ENCODE assay signal across 8 mouse cellular contexts in the genomic region with DNA sequence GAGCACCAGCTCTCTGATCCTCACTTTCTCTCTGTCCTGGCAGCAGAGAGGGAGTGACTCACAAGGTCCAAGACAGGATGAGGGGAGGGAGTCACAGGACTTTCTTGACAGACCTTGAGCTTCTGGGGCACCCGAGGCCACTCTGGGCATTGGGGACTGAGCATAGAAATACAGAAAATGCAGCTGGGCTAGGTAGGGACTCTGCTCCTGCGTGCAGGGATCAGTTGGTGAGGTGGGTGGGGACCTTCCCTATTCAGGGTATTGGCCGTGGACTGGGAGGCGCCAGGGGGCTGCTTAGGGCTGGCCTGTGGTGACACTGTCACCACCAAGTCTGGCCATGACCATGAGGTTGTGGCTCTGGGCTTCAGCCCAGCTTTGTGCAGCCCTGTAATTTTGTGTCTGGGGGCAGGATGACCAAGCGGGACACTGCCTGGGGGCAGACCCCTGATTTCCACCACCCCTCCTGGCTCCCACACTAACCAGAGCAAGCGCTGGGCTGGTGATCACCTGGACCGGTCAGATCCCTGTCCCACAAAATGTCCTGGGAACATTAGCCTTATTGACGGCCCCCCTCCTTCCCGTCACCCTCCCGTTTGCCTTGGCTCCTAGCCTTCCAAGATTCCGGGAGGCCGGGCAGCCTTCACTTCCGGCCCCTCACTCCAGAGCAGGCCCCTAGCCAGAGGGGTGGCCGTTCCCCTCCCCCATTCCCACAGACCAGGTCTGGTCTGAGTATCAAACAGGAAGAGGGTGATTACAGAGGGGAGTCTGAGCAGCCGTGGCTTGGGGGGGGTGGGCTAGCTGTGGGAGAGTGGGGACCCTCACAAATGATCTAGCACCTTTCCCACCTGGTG. TPM values are rescaled to one million over a fixed set of nuclear protein-coding genes. Genes with fewer than 3 reads are reported as not detected.
DNase-seq lines count a peak whose midpoint lies in the region; TF ChIP-seq lines count a peak whose summit lies in the region.

No protein-coding gene starts in this region.

- no peaks in the 10 kb centered on the region for H3K36me3 ChIP-seq in heart, adult 2 months (ENCODE audit: control insufficient read depth, insufficient read depth, low read length)
- H3K36me3 ChIP-seq in kidney, adult 2 months (ENCODE audit: control insufficient read depth, insufficient read depth, low read length) = no peaks in the 10 kb centered on the region

- 0 out of 2 replicates have a peak, but pooled peaks have one; percentile 34 for TF ChIP-seq EP300 in heart, adult 2 months (IDR thresholded peaks at IDR 0.05; ENCODE audit: insufficient read depth, low read depth, low read length)

- TF ChIP-seq POLR2A in heart, adult 2 months (IDR thresholded peaks at IDR 0.05; ENCODE audit: insufficient read depth, low read depth, low read length) = no peak
- no peak for TF ChIP-seq POLR2A in kidney, adult 2 months (IDR thresholded peaks at IDR 0.05; ENCODE audit: low read depth, low read length)

- intact Hi-C loops in heart, adult 2 months (cut with DNase I) = no loop called here

- H3K9ac ChIP-seq in heart, adult 2 months (ENCODE audit: low read depth, low read length) = peak overlapping the region; percentile 31

- H3K79me2 ChIP-seq in heart, adult 2 months (replicated peaks; ENCODE audit: control insufficient read depth, insufficient read depth, low read length) = no peaks in the 10 kb centered on the region; the same call in 1 of the 2 replicates

- H3K4me3 ChIP-seq in heart, adult 2 months = peak overlapping the region; percentile 40
- H3K4me3 ChIP-seq in kidney, adult 2 months (ENCODE audit: insufficient read depth, low read depth, low read length) = no peak overlapping the region

- 28% methylated on average over 15 of the region's 15 CpGs for WGBS in heart, adult 2 months
- 40% methylated on average over 15 of the region's 15 CpGs for WGBS in kidney, adult 2 months

- H3K27ac ChIP-seq in heart, adult 2 months = peak overlapping the region; percentile 71
- H3K27ac ChIP-seq in kidney, adult 2 months (ENCODE audit: insufficient read depth, low read depth, low read length) = 0 out of 2 replicates have a peak overlapping the region, but pooled peaks have one; percentile 32

- peaks cover 51% of the 10 kb centered on the region for H3K4me1 ChIP-seq in heart, adult 2 months (ENCODE audit: control insufficient read depth, insufficient read depth, low read length)
- peaks cover 4% of the 10 kb centered on the region; the same call in 1 of the 2 replicates for H3K4me1 ChIP-seq in kidney, adult 2 months (ENCODE audit: control insufficient read depth, insufficient read depth, low read length)

- TF ChIP-seq CTCF in heart, adult 2 months (IDR thresholded peaks at IDR 0.05) = no peak
- TF ChIP-seq CTCF in kidney, adult 2 months (conservative IDR thresholded peaks at IDR 0.05; ENCODE audit: insufficient read depth, insufficient read length, low read depth, low read length) = no peak

- H3K27me3 ChIP-seq in heart, adult 2 months (ENCODE audit: control insufficient read depth, insufficient read depth, low read length) = no peaks in the 10 kb centered on the region
- no peaks in the 10 kb centered on the region for H3K27me3 ChIP-seq in kidney, adult 2 months (replicated peaks; ENCODE audit: control insufficient read depth, insufficient read depth, low read length)

- DNase-seq in cerebellum, postnatal 10 days = peak; percentile 59 to 60
- DNase-seq in cerebellum, adult 8-10 months = no peak
- peak; percentile 64 to 72 for DNase-seq in heart, adult 2 months
- DNase-seq in kidney, adult 2 months = peak; percentile 72
- peak; percentile 77 for DNase-seq in lung, postnatal 10 days
- DNase-seq in adipocyte (ENCODE audit: low spot score) = no peak
- DNase-seq in left cerebral cortex, adult 9 months (ENCODE audit: low spot score in 2 of 2) = no peak
- no peak for DNase-seq in right cerebral cortex, adult 2 months (ENCODE audit: low spot score in 2 of 2)

RNA-seq across cellular contexts. Expression of gene Sdc3, which starts 5.1 kb away (rescaled TPM):
- total RNA-seq in heart, adult 2 months (2021) = 10 to 100 TPM; 32.7 to 38.3 TPM
- 41.5 and 51.9 TPM in 2 replicates for polyA plus RNA-seq in heart, adult 2 months (2012; rRNA removed)
- 27.1 and 45.3 TPM in 2 replicates for polyA plus RNA-seq in kidney, adult 2 months (2012; rRNA removed)

Comparison
In these comparisons a context has a peak if more than half of its experiments do, and no peak if none do; other contexts are left out.
1. DNase-seq: peak in cerebellum, postnatal 10 days (2 of 2), heart, adult 2 months (2 of 2), kidney, adult 2 months (single experiment) and lung, postnatal 10 days (single experiment); none in cerebellum, adult 8-10 months (single experiment), adipocyte (single experiment), left cerebral cortex, adult 9 months (0 of 2) and right cerebral cortex, adult 2 months (0 of 2).